Mouse (Mus musculus) lung, adult 2 months (tissue): ENCODE measurements around the gene Tuft1. TPM values are rescaled to one million over a fixed set of nuclear protein-coding genes. Genes with fewer than 3 reads are reported as not detected.
"Not testable (repeated sequence)": the region's sequence is repeated elsewhere in the genome, so short reads cannot be mapped to it uniquely, and the experiment has no call there.

Experiments used
- DNase-seq: peaks from one replicate; pipeline ENCODE4 v3.0.0; 2022
- H3K4me1 ChIP-seq: fragments of 200-500 bp; 2 replicates; pipeline ENCODE4 v1.6.1; 2011; ENCODE audit warnings: low read length; ENCODE audit not compliant: control insufficient read depth, insufficient read depth
- H3K4me3 ChIP-seq: fragments of 200-500 bp; replicated peaks from 2 replicates; pipeline ENCODE3; 2011; ENCODE audit warnings: low read depth, mild to moderate bottlenecking, control low read depth, low read length; ENCODE audit errors: extremely low read depth
- CTCF ChIP-seq: fragments of 200-500 bp; IDR thresholded peaks from 2 replicates; pipeline ENCODE4 v1.5.1; 2011; ENCODE audit warnings: mild to moderate bottlenecking, low read length, control low read depth; ENCODE audit not compliant: insufficient read depth
- POLR2A ChIP-seq: fragments of 200-500 bp; IDR thresholded peaks from 2 replicates; pipeline ENCODE4 v1.6.1; 2011; ENCODE audit warnings: low read depth, mild to moderate bottlenecking, control low read depth, low read length, borderline replicate concordance; ENCODE audit errors: extremely low read depth
- WGBS: fragments of 180-500 bp; shearing (Covaris S2); methylation state at CpG from one replicate; pipeline ENCODE4 v1.1.7; 2018; 5-methylcytosine and 5-hydroxymethylcytosine counted together
- polyA plus RNA-seq: library from polyadenylated mRNA; depleted of rRNA; stranded (reverse); fragments of >200 nt; gene quantifications from 2 replicates; pipeline ENCODE4 v1.2.3, GENCODE M21; 2012

Gene Tuft1
- polyA plus RNA-seq, 1 experiment: 22.1 TPM

DNA sequence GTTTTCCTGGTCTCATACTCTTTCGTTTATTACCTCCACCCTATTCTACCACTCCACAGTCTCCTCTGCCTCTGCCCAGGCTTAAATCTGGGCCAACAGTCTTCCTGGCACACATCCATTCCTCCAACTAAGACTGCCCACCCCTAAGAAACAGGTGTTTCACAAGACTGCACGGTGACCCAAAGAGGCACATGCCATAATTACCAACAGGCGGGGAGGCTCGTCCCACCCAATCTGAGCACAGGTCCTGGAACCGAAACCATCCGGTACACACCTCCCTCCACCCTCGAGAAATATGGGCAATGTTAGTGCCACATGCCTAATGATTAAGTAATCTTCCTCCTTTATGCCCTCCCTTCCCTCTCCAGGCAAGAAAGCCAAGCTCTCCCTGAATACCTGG, 8.3 kb downstream of the Tuft1 start:
- Histone ChIP-seq H3K4me1 (0 out of 2 replicates have a peak, but pooled peaks cover 3% of the 10 kb centered on the region), H3K4me3 (no peak overlapping the region)
- TF ChIP-seq POLR2A (no peak), CTCF (no peak)
- peak; percentile 60 for DNase-seq
- WGBS: 53% methylated on average over 7 of the region's 7 CpGs

DNA sequence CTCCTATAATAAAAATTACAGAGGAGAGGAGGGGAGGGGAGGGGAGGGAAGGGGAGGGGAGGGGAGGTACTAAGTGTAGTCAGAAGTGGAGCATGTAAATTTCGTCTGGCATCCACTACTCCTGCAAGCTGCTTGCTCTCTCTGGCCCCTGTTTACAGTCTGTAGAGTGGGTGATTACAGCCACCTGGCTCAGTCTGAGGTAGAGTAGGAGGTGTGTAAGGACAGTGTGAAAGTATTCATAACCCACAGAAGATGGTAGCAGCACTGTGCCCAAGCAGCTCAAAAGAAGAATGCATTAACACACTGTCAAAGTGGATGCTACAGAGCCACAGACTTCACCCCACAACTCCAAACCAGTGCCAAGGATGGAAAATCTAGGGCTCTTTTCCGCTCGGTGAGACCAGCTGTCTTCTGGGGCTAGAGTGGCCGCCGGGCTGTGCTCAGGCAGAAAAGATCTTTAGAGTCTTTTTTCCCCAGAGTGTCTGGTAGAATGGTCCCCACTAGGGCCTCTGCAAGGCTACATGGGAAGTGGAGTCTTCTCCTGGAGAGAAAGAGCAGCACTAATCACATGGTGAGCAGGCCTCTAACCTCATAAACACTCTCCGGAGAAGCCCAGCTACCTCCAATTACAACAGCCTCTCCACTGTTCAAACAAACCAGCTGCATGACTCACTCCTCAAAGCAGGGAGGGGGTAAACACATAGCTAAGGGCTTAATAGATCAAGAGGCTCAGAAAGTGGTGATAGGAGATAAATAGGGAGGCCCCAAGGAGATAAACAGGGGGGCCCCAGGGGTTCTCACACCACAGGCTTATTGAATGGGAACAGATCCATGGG, 9.7 kb downstream of the Tuft1 start:
- WGBS: 27% methylated on average over 6 of the region's 6 CpGs
- no peak for TF ChIP-seq POLR2A
- TF ChIP-seq CTCF: no peak
- no peak overlapping the region for H3K4me3 ChIP-seq
- DNase-seq: peak; percentile 58
- 0 out of 2 replicates have a peak, but pooled peaks cover 3% of the 10 kb centered on the region for H3K4me1 ChIP-seq

DNA sequence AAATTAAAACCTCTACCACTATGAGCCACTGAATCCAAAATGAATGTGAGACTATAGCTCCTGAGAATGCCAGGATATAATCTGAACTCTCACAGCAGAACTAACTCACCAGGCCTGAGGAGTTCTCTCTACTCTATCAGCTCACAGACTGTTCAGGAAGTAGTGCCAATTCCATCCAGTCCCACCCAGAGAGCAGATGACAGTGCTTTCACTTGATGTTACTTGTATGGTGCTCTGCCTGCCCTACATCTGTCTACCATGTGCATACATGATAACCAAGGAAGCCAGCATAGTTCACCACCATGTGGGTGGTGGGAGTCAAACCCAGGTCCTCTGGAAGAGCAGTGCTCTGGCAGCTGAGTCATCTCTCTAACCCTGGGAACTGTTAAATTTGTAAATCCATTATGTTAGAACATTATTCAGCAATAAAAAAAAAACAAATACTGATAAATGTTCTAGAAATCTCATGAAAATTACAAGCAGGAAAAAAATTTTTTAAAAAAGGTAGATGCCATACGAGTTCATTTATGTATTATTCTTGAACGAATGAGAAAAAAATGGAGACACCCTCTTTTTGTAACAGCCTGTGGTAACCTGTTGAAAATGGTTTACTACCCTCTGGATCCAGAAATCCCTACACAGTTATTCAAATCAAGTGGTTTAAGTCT, 16.0 kb downstream of the Tuft1 start, which contains the start of gene Gm10972:
Gene Gm10972 (plus strand): TSS at position 618 of the 668 bp plus-strand sequence.
- WGBS: 66% methylated on average over 2 of the region's 2 CpGs

DNA sequence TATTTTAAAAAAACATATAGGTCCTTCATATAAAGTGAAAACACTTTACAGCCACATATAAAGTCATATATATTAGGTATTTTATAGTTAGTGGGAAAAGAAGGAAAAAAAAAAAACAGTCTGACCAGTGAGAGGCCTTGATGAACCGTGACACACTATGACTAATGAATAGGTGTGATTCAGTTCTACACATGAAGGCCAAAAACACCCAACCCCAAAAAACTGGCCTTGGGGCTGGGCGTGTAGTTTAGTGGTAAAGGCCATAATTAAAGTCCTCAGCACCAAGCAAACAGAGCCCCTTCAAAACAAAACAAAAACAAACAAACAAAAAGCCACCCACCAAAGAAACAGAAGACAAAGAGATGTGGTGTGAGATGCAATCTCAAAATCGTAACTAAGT, 28.8 kb downstream of the Tuft1 start:
- TF ChIP-seq POLR2A: no peak
- no peak for TF ChIP-seq CTCF
- Histone ChIP-seq H3K4me3 (no peak overlapping the region), H3K4me1 (no peaks in the 10 kb centered on the region; the same call in 1 of the 2 replicates)
- no peak for DNase-seq
- 74% methylated on average over 3 of the region's 3 CpGs for WGBS

More for the DNA sequence above, 16.0 kb downstream of the Tuft1 start, which contains the start of gene Gm10972:
- not testable (repeated sequence) for H3K4me3 ChIP-seq, DNase-seq, H3K4me1 ChIP-seq

DNA sequence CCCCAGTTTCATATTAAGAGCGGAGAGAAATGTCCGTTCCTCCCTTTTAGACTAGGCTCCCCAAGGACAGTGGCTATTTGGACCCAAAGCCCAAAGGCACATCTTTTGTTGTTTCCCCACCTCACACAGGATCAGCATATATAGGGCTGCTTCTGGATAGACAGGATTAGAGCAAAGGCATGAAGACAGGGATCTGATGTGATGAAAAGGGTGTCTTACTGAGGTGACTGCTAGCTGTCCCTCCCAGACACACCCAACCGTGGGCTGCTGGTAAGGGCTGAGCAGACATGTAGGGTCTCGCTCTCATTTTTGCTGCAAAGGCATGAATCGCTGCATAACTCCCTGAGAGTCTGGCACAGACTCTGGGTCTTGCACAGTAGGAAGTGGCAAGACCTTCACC, 30.0 kb downstream of the Tuft1 start:
- no peak for DNase-seq
- Histone ChIP-seq H3K4me1 (no peaks in the 10 kb centered on the region; the same call in 1 of the 2 replicates), H3K4me3 (no peak overlapping the region)
- WGBS: 93% methylated on average over 5 of the region's 5 CpGs
- TF ChIP-seq CTCF (no peak), POLR2A (no peak)

DNA sequence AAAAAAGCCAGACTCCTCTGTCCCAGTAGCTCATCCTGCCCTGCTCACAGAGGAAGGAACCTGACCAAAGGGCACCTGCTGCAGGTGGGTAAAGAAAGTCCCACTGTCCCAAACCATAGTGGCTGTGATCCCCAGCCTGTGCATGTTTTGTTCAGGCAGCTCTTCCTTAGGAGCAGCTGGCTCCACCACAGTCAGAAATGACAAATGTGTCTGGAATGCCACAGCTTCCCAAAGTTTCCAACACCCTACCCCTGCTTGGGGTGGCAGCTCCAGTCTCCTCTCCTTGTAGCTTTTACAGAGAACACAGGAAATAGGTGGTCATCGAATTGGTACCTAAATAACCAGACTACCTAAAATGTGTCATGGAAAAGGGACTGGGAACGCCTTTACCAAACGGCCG, 34.4 kb downstream of the Tuft1 start:
- no peak for TF ChIP-seq POLR2A
- no peak for TF ChIP-seq CTCF
- DNase-seq: no peak
- Histone ChIP-seq H3K4me3 (no peak overlapping the region), H3K4me1 (no peaks in the 10 kb centered on the region; the same call in 1 of the 2 replicates)
- WGBS: 80% methylated on average over 4 of the region's 4 CpGs

DNA sequence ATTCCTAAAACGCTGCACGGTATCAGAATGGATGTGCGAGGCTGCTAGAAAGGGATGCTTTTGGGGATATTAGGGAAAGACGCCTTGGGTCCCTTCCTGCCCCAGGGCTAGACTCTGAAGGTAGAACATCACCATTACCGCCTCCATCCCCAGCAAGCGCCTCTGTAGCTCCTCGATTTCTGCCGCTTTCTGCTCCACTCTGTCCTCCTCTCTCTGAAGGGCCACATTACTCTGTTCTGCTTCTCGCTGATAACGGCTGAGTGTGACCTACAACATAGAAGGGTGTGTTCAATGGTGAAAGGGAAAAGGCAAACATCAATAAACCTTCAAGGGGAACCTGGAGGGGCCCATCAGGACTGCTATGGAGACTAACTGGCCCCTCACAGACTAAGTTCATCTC, 36.1 kb downstream of the Tuft1 start:
- TF ChIP-seq POLR2A (no peak), CTCF (no peak)
- H3K4me1 ChIP-seq: no peaks in the 10 kb centered on the region; the same call in 1 of the 2 replicates
- no peak overlapping the region for H3K4me3 ChIP-seq
- no peak for DNase-seq
- WGBS: 87% methylated on average over 10 of the region's 10 CpGs

DNA sequence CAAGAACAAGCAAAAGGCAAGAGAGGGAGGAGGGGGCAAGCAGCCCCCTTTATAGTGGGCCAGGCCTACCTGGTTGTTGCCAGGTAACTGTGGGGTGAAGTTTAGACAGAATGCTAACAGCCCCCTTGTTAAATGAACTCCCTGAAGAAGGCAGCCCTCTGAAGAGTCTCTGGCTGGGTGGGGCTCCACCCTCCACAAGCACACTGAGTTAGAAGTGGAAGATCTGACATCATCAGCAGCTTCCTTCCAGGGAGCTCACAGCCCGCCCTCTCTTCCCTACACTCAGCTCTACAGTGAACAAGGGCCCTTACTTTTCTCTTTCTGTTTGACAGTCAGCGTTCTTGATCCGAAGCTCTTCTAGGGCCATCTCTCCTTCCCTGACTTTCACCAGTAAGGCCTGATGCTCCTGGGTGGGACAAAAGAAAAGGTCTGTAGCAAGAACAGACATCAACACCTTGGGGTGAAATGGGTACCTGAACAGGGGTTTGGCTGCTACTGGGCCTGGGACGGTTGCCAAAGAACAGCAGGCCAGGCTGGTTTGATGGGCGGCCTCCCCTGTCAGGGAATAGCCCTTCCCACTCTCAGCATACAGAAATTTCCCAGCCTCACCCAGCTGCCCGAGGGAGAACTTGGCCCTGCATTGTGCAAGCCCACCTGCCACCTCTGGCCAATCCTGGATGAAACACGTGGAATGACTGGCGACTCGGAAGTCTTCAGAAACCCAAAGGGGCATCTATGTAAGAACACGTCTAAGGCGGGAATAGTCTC, 36.7 kb downstream of the Tuft1 start:
- no peaks in the 10 kb centered on the region; the same call in 1 of the 2 replicates for H3K4me1 ChIP-seq
- TF ChIP-seq POLR2A (no peak), CTCF (no peak)
- DNase-seq: peak; percentile 52
- 58% methylated on average over 11 of the region's 11 CpGs for WGBS
- H3K4me3 ChIP-seq: no peak overlapping the region

DNA sequence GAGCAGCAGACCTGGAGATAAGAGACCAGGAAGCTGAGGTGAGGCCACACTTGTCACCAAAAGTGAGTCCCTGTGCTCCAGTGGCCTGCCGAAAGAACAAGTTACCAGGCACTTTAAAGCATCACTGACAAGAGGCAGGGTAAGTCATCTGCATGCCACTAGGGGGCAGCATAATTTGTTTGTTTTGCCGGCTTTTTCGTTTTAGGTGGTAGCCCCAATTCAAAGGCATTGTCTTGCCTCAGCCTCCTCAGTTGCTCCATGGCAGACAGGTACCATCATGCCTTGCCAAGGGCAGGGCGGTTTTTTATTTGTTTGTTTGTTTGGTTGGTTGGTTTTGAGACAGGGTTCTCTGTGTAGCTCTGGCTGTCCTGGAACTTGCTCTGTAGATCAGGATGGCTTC, 42.0 kb downstream of the Tuft1 start:
- DNase-seq: no peak
- no peaks in the 10 kb centered on the region for H3K4me1 ChIP-seq
- 52% methylated on average over 4 of the region's 4 CpGs for WGBS
- TF ChIP-seq POLR2A (no peak), CTCF (peak; percentile 28; the same call in 1 of the 2 replicates)
- H3K4me3 ChIP-seq: no peak overlapping the region
